In genomic region chr17:27819971-27820567, GRCm38 (mm10) we compare ENCODE assay signal across 8 mouse cellular contexts. TPM values are rescaled to one million over a fixed set of nuclear protein-coding genes. Genes with fewer than 3 reads are reported as not detected.
A peak's percentile ranks its signal among the peaks of the same experiment; 100 is the strongest.
DNase-seq lines count a peak whose midpoint lies in the region; ATAC-seq and TF ChIP-seq lines count a peak whose summit lies in the region.

No protein-coding gene starts in this region.

- H3K4me3 ChIP-seq in cortical plate, adult 2 months (ENCODE audit: insufficient read depth, low read length): peak overlapping the region; percentile 50
- peak overlapping the region; percentile 92 for H3K4me3 ChIP-seq in limb, embryonic 15.5 days
- peak overlapping the region; percentile 98 for H3K4me3 ChIP-seq in midbrain, postnatal 0 days (ENCODE audit: low read depth, low read length)
- H3K4me3 ChIP-seq in stomach, embryonic 16.5 days (replicated peaks; ENCODE audit: low read length): peak overlapping the region; percentile 99

- 0 out of 2 replicates have a peak overlapping the region, but pooled peaks have one; percentile 27 for H3K27ac ChIP-seq in cortical plate, adult 2 months (ENCODE audit: insufficient read depth, low read length)
- H3K27ac ChIP-seq in limb, embryonic 15.5 days: peak overlapping the region; percentile 90
- H3K27ac ChIP-seq in midbrain, postnatal 0 days (ENCODE audit: low read depth, low read length): peak overlapping the region; percentile 76
- peak overlapping the region; percentile 92 for H3K27ac ChIP-seq in stomach, embryonic 16.5 days (ENCODE audit: low read length)

- no peak for TF ChIP-seq CTCF in cortical plate, adult 2 months (IDR thresholded peaks at IDR 0.05; ENCODE audit: extremely low read depth, insufficient read depth, low read length)
- no peak for TF ChIP-seq CTCF in midbrain, postnatal 0 days (IDR thresholded peaks at IDR 0.05)

- peaks cover 4% of the 10 kb centered on the region; the same call in 1 of the 2 replicates for H3K4me1 ChIP-seq in cortical plate, adult 2 months (ENCODE audit: control insufficient read depth, insufficient read depth, low read length)
- peaks cover 25% of the 10 kb centered on the region for H3K4me1 ChIP-seq in limb, embryonic 15.5 days
- peaks cover 17% of the 10 kb centered on the region for H3K4me1 ChIP-seq in midbrain, postnatal 0 days (ENCODE audit: insufficient read depth, low read length)
- H3K4me1 ChIP-seq in stomach, embryonic 16.5 days (ENCODE audit: control insufficient read depth, insufficient read depth, low read length): peaks cover 16% of the 10 kb centered on the region

- no peaks in the 10 kb centered on the region for H3K36me3 ChIP-seq in limb, embryonic 15.5 days
- no peaks in the 10 kb centered on the region for H3K36me3 ChIP-seq in midbrain, postnatal 0 days (ENCODE audit: insufficient read depth, low read length)
- no peaks in the 10 kb centered on the region for H3K36me3 ChIP-seq in stomach, embryonic 16.5 days (ENCODE audit: control insufficient read depth, insufficient read depth, low read length)

- ATAC-seq in limb, embryonic 15.5 days (ENCODE audit: insufficient number of reproducible peaks, low FRiP score, low TSS enrichment, low read depth): no peak; the same call in 1 of the 2 replicates
- ATAC-seq in midbrain, postnatal 0 days (ENCODE audit: low FRiP score): peak; percentile 87
- ATAC-seq in stomach, embryonic 16.5 days (ENCODE audit: insufficient read depth, low FRiP score): no peak; the same call in none of the 2 replicates

- intact Hi-C loops in gastrocnemius, postnatal 36 days (cut with DNase I): no loop called here

- H3K9me3 ChIP-seq in limb, embryonic 15.5 days: no peaks in the 10 kb centered on the region
- H3K9me3 ChIP-seq in midbrain, postnatal 0 days (ENCODE audit: low read length): no peaks in the 10 kb centered on the region
- H3K9me3 ChIP-seq in stomach, embryonic 16.5 days (replicated peaks; ENCODE audit: control insufficient read depth, low read length): no peaks in the 10 kb centered on the region

- H3K27me3 ChIP-seq in limb, embryonic 15.5 days: no peaks in the 10 kb centered on the region
- H3K27me3 ChIP-seq in midbrain, postnatal 0 days (ENCODE audit: insufficient read depth, low read length): no peaks in the 10 kb centered on the region
- no peaks in the 10 kb centered on the region for H3K27me3 ChIP-seq in stomach, embryonic 16.5 days (ENCODE audit: control insufficient read depth, insufficient read depth, low read length)

- under 1% methylated on average over 59 of the region's 62 CpGs for WGBS in limb, embryonic 15.5 days
- 1% methylated on average over 37 of the region's 62 CpGs for WGBS in midbrain, postnatal 0 days
- WGBS in stomach, embryonic 16.5 days: under 1% methylated on average over 60 of the region's 62 CpGs

- H3K4me2 ChIP-seq in limb, embryonic 15.5 days: peak overlapping the region; percentile 74
- H3K4me2 ChIP-seq in midbrain, postnatal 0 days (ENCODE audit: low read depth, low read length, poor library complexity, severe bottlenecking): peak overlapping the region; percentile 89
- peak overlapping the region; percentile 81 for H3K4me2 ChIP-seq in stomach, embryonic 16.5 days (ENCODE audit: low read depth, low read length)

- H3K9ac ChIP-seq in limb, embryonic 15.5 days: peak overlapping the region; percentile 90
- H3K9ac ChIP-seq in midbrain, postnatal 0 days (replicated peaks; ENCODE audit: low read length, poor library complexity, severe bottlenecking): peak overlapping the region; percentile 83
- H3K9ac ChIP-seq in stomach, embryonic 16.5 days (ENCODE audit: low read length): peak overlapping the region; percentile 91

- TF ChIP-seq POLR2A in cortical plate, adult 2 months (IDR thresholded peaks at IDR 0.05; ENCODE audit: extremely low read depth, insufficient read depth, low read length): no peak

- DNase-seq in heart, adult 11 months: peak; percentile 97
- DNase-seq in heart, adult 8-10 months (ENCODE audit: low spot score): no peak
- peak; percentile 29 to 64 for DNase-seq in gastrocnemius, postnatal 36 days
- peak; percentile 75 for DNase-seq in kidney, adult 11 months
- DNase-seq in midbrain, postnatal 0 days (ENCODE audit: low spot score): no peak

RNA-seq across cellular contexts. Expression of gene D17Wsu92e, which starts 0.4 kb away (rescaled TPM):
- total RNA-seq in heart, adult 8-10 months (2022): 100 to 1,000 TPM; 150 to 171 (median 156) TPM
- polyA plus RNA-seq in cortical plate, adult 2 months (2012; rRNA removed): 196 and 207 TPM in 2 replicates
- total RNA-seq in gastrocnemius, postnatal 36 days (2021): 100 to 1,000 TPM; 167 to 174 TPM
- 16.4 and 17.0 TPM in 2 replicates for polyA plus RNA-seq in limb, embryonic 15.5 days (2015; fragmentation: Nextera tagmentation; extraction: Ambion mirVana)
- total RNA-seq in midbrain, postnatal 0 days (2014; rRNA removed): 72.8 and 73.8 TPM in 2 replicates
- polyA plus RNA-seq in midbrain, postnatal 0 days (2015; fragmentation: Nextera tagmentation; extraction: Ambion mirVana): 8.3 and 8.7 TPM in 2 replicates
- polyA plus RNA-seq in stomach, embryonic 16.5 days (2015; fragmentation: Nextera tagmentation; extraction: Ambion mirVana): 21.2 and 23.3 TPM in 2 replicates

RNA-seq across cellular contexts. Expression of gene Snrpc, which starts 17.9 kb away (rescaled TPM):
- total RNA-seq in heart, adult 8-10 months (2022): 10 to 100 TPM; 39.9 to 48.3 (median 47.0) TPM
- polyA plus RNA-seq in cortical plate, adult 2 months (2012; rRNA removed): 57.6 and 69.2 TPM in 2 replicates
- 10 to 100 TPM; 69.6 to 70.4 TPM for total RNA-seq in gastrocnemius, postnatal 36 days (2021)
- polyA plus RNA-seq in limb, embryonic 15.5 days (2015; fragmentation: Nextera tagmentation; extraction: Ambion mirVana): 270 and 277 TPM in 2 replicates
- 112 and 140 TPM in 2 replicates for total RNA-seq in midbrain, postnatal 0 days (2014; rRNA removed)
- 210 and 216 TPM in 2 replicates for polyA plus RNA-seq in midbrain, postnatal 0 days (2015; fragmentation: Nextera tagmentation; extraction: Ambion mirVana)
- polyA plus RNA-seq in stomach, embryonic 16.5 days (2015; fragmentation: Nextera tagmentation; extraction: Ambion mirVana): 228 and 245 TPM in 2 replicates

RNA-seq across cellular contexts. Expression of gene Uhrf1bp1, which starts 36.2 kb away (rescaled TPM):
- total RNA-seq in heart, adult 8-10 months (2022): 10 to 100 TPM; 15.6 to 19.5 (median 17.7) TPM
- polyA plus RNA-seq in cortical plate, adult 2 months (2012; rRNA removed): 9.1 and 10.6 TPM in 2 replicates
- total RNA-seq in gastrocnemius, postnatal 36 days (2021): 10 to 100 TPM; 17.0 to 26.8 TPM
- 4.5 and 5.7 TPM in 2 replicates for polyA plus RNA-seq in limb, embryonic 15.5 days (2015; fragmentation: Nextera tagmentation; extraction: Ambion mirVana)
- total RNA-seq in midbrain, postnatal 0 days (2014; rRNA removed): 18.0 and 19.9 TPM in 2 replicates
- 3.9 and 4.5 TPM in 2 replicates for polyA plus RNA-seq in midbrain, postnatal 0 days (2015; fragmentation: Nextera tagmentation; extraction: Ambion mirVana)
- polyA plus RNA-seq in stomach, embryonic 16.5 days (2015; fragmentation: Nextera tagmentation; extraction: Ambion mirVana): 4.4 and 5.9 TPM in 2 replicates

Comparison
In these comparisons a context has a peak if more than half of its experiments do, and no peak if none do; other contexts are left out.
1. DNase-seq: peak in heart, adult 11 months (single experiment), gastrocnemius, postnatal 36 days (2 of 2) and kidney, adult 11 months (single experiment); none in heart, adult 8-10 months (single experiment) and midbrain, postnatal 0 days (single experiment).
2. H3K27ac ChIP-seq: peak in every context shown above with its lines; median percentile 92 in stomach, embryonic 16.5 days; 90 in limb, embryonic 15.5 days; 76 in midbrain, postnatal 0 days; 27 in cortical plate, adult 2 months.
3. Peak in every context shown above with its lines, with median percentiles within 50 percentile points of each other: H3K4me3 ChIP-seq, H3K4me2 ChIP-seq and H3K9ac ChIP-seq.